Mouse (Mus musculus): ENCODE measurements around the gene Clec9a. TPM values are rescaled to one million over a fixed set of nuclear protein-coding genes. Genes with fewer than 3 reads are reported as not detected.

Clec9a gene
- polyA plus RNA-seq, 1 experiment from 2014 or later, result not detected

GRCm38 (mm10) chr6:129425217-129425616 lies 16.6 kb downstream of the Clec9a start:
- no peak overlapping the region for H3K9ac ChIP-seq
- no peak overlapping the region for H3K4me3 ChIP-seq (replicated peaks)
- 58% methylated on average over 5 of the region's 5 CpGs for WGBS
- H3K36me3 ChIP-seq, result no peaks in the 10 kb centered on the region
- ATAC-seq (ENCODE audit: insufficient number of reproducible peaks, low FRiP score, low TSS enrichment, low read depth), result no peak
- H3K27me3 ChIP-seq, result no peaks in the 10 kb centered on the region
- no peak overlapping the region for H3K27ac ChIP-seq (replicated peaks)
- H3K4me2 ChIP-seq (replicated peaks), result no peak overlapping the region
- no peaks in the 10 kb centered on the region for H3K4me1 ChIP-seq
- H3K9me3 ChIP-seq (replicated peaks), result no peaks in the 10 kb centered on the region

- Histone ChIP-seq H3K4me1 (no peaks in the 10 kb centered on the region), H3K9ac (no peak overlapping the region), H3K9me3 (replicated peaks) (no peaks in the 10 kb centered on the region), H3K36me3 (no peaks in the 10 kb centered on the region), H3K27ac (replicated peaks) (no peak overlapping the region), H3K4me2 (replicated peaks) (no peak overlapping the region), H3K27me3 (no peaks in the 10 kb centered on the region), H3K4me3 (replicated peaks) (no peak overlapping the region)
- WGBS, result 21% methylated on average over 5 of the region's 5 CpGs
- ATAC-seq (ENCODE audit: insufficient number of reproducible peaks, low FRiP score, low TSS enrichment, low read depth), result no peak
Measured at GRCm38 (mm10) chr6:129425812-129426211, 17.1 kb downstream of the Clec9a start.

- Histone ChIP-seq H3K4me3 (replicated peaks) (no peak overlapping the region), H3K4me2 (replicated peaks) (no peak overlapping the region), H3K36me3 (no peaks in the 10 kb centered on the region), H3K9me3 (replicated peaks) (no peaks in the 10 kb centered on the region), H3K4me1 (no peaks in the 10 kb centered on the region), H3K27me3 (no peaks in the 10 kb centered on the region), H3K27ac (replicated peaks) (no peak overlapping the region), H3K9ac (no peak overlapping the region)
- 73% methylated on average over 4 of the region's 4 CpGs for WGBS
- ATAC-seq (ENCODE audit: insufficient number of reproducible peaks, low FRiP score, low TSS enrichment, low read depth), result no peak
Measured at GRCm38 (mm10) chr6:129427281-129427680, 18.6 kb downstream of the Clec9a start.

- no peaks in the 10 kb centered on the region for H3K9me3 ChIP-seq (replicated peaks)
- WGBS, result 76% methylated on average over 5 of the region's 5 CpGs
- H3K4me1 ChIP-seq, result no peaks in the 10 kb centered on the region
- H3K4me2 ChIP-seq (replicated peaks), result no peak overlapping the region
- H3K9ac ChIP-seq, result no peak overlapping the region
- no peaks in the 10 kb centered on the region for H3K36me3 ChIP-seq
- no peak for ATAC-seq (ENCODE audit: insufficient number of reproducible peaks, low FRiP score, low TSS enrichment, low read depth)
- H3K27me3 ChIP-seq, result no peaks in the 10 kb centered on the region
- no peak overlapping the region for H3K4me3 ChIP-seq (replicated peaks)
- no peak overlapping the region for H3K27ac ChIP-seq (replicated peaks)
Measured at GRCm38 (mm10) chr6:129434239-129434638, 25.6 kb downstream of the Clec9a start.

- Histone ChIP-seq H3K4me3 (replicated peaks) (no peak overlapping the region), H3K36me3 (no peaks in the 10 kb centered on the region), H3K27me3 (no peaks in the 10 kb centered on the region), H3K9ac (no peak overlapping the region), H3K4me2 (replicated peaks) (no peak overlapping the region), H3K27ac (replicated peaks) (no peak overlapping the region), H3K4me1 (no peaks in the 10 kb centered on the region), H3K9me3 (replicated peaks) (no peaks in the 10 kb centered on the region)
- no peak for ATAC-seq (ENCODE audit: insufficient number of reproducible peaks, low FRiP score, low TSS enrichment, low read depth)
- WGBS, result 76% methylated on average over 3 of the region's 3 CpGs
Measured at GRCm38 (mm10) chr6:129436025-129436424, 27.4 kb downstream of the Clec9a start.

- no peak for ATAC-seq (ENCODE audit: insufficient number of reproducible peaks, low FRiP score, low TSS enrichment, low read depth)
- H3K9ac ChIP-seq, result no peak overlapping the region
- H3K4me1 ChIP-seq, result no peaks in the 10 kb centered on the region
- no peak overlapping the region for H3K4me2 ChIP-seq (replicated peaks)
- no peaks in the 10 kb centered on the region for H3K9me3 ChIP-seq (replicated peaks)
- H3K27ac ChIP-seq (replicated peaks), result no peak overlapping the region
- H3K4me3 ChIP-seq (replicated peaks), result no peak overlapping the region
- H3K36me3 ChIP-seq, result no peaks in the 10 kb centered on the region
- WGBS, result 73% methylated on average over 2 of the region's 2 CpGs
- H3K27me3 ChIP-seq, result no peaks in the 10 kb centered on the region
Measured at GRCm38 (mm10) chr6:129438033-129438432, 29.4 kb downstream of the Clec9a start.

GRCm38 (mm10) chr6:129449743-129450142 lies 41.1 kb downstream of the Clec9a start:
- WGBS, result 59% methylated on average over 6 of the region's 6 CpGs
- Histone ChIP-seq H3K4me1 (no peaks in the 10 kb centered on the region), H3K27ac (replicated peaks) (no peak overlapping the region), H3K9ac (no peak overlapping the region), H3K36me3 (no peaks in the 10 kb centered on the region), H3K4me2 (replicated peaks) (no peak overlapping the region), H3K27me3 (no peaks in the 10 kb centered on the region), H3K4me3 (replicated peaks) (no peak overlapping the region), H3K9me3 (replicated peaks) (no peaks in the 10 kb centered on the region)
- ATAC-seq (ENCODE audit: insufficient number of reproducible peaks, low FRiP score, low TSS enrichment, low read depth), result no peak

GRCm38 (mm10) chr6:129451411-129452039 lies 42.9 kb downstream of the Clec9a start, which contains the start of gene Clec1a:
TSS of gene Clec1a (minus strand) at chr6:129452000.
- no peak within 1 kb of the TSS for H3K9ac ChIP-seq
- no peak within 1 kb of the TSS for H3K4me3 ChIP-seq (replicated peaks)
- H3K27me3 ChIP-seq, result no peaks in the 10 kb centered on the region
- no peaks in the 10 kb centered on the region for H3K9me3 ChIP-seq (replicated peaks)
- no peaks in the 10 kb centered on the region for H3K4me1 ChIP-seq
- no peak within 1 kb of the TSS for H3K4me2 ChIP-seq (replicated peaks)
- H3K36me3 ChIP-seq, result no peaks in the 10 kb centered on the region
- 50% methylated on average over 13 of the region's 13 CpGs for WGBS
- no peak for ATAC-seq (ENCODE audit: insufficient number of reproducible peaks, low FRiP score, low TSS enrichment, low read depth)
- H3K27ac ChIP-seq (replicated peaks), result no peak within 1 kb of the TSS

- no peak overlapping the region for H3K4me2 ChIP-seq (replicated peaks)
- 86% methylated on average over 6 of the region's 6 CpGs for WGBS
- H3K9me3 ChIP-seq (replicated peaks), result no peaks in the 10 kb centered on the region
- no peaks in the 10 kb centered on the region for H3K36me3 ChIP-seq
- H3K4me1 ChIP-seq, result no peaks in the 10 kb centered on the region
- H3K27me3 ChIP-seq, result no peaks in the 10 kb centered on the region
- ATAC-seq (ENCODE audit: insufficient number of reproducible peaks, low FRiP score, low TSS enrichment, low read depth), result no peak
- H3K4me3 ChIP-seq (replicated peaks), result no peak overlapping the region
- H3K27ac ChIP-seq (replicated peaks), result no peak overlapping the region
- no peak overlapping the region for H3K9ac ChIP-seq
Measured at GRCm38 (mm10) chr6:129471386-129471785, 62.7 kb downstream of the Clec9a start.

- Histone ChIP-seq H3K27ac (replicated peaks) (no peak overlapping the region), H3K4me1 (no peaks in the 10 kb centered on the region), H3K9ac (no peak overlapping the region), H3K9me3 (replicated peaks) (no peaks in the 10 kb centered on the region), H3K4me2 (replicated peaks) (no peak overlapping the region), H3K36me3 (no peaks in the 10 kb centered on the region), H3K4me3 (replicated peaks) (no peak overlapping the region), H3K27me3 (no peaks in the 10 kb centered on the region)
- 80% methylated on average over 5 of the region's 5 CpGs for WGBS
- ATAC-seq (ENCODE audit: insufficient number of reproducible peaks, low FRiP score, low TSS enrichment, low read depth), result no peak
Measured at GRCm38 (mm10) chr6:129472627-129473026, 64.0 kb downstream of the Clec9a start.

All from embryonic facial prominence, embryonic 15.5 days (tissue).